Mouse (Mus musculus): ENCODE data around the gene Myo16. TPM values are rescaled to one million over a fixed set of nuclear protein-coding genes. Genes with fewer than 3 reads are reported as not detected.

The Myo16 gene
- total RNA-seq, 2 experiments from 2014 or later, result 7.4 to 9.1 TPM

DNA sequence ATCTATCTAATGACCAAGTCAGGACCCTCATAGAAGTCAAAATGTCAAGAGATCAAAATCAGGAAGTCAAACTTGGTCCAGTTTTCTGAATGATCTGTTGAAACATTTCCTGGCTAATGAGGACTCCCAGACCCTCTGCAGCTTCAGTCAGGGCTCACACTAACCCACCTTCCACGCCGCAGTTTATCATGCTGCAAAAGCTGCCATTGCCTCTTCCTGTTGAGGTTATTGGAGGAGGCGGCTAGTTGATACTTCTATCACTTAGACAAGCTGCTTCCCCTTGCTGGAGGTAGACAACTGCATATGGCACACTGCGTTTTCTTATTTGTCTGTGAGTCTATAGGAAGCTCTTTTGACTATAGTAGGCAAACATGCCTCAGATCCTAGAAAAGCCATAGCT, 116.4 kb downstream of the Myo16 start:
- intact Hi-C loops (cut with DNase I), result no loop called here
- DNase-seq (ENCODE audit: low spot score), result no peak

DNA sequence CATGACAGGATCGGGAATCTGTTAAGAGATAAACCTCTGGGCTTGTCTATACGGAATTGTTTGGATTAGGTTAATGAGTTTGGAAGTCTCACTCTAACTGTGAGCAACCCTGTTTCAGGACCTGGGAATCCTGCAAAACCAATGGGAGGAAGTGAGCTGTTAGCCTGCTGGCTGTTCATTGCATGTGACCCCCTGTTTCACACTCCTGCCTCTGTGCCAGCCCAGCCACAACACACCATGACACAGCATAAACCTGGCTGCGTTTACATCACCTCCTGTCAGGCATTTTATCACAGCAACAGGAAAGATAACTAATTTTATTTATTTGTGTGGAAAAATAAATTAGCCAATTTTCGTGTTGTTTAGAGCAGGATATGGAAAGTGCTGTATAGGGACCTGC, 138.9 kb downstream of the Myo16 start:
- intact Hi-C loops (cut with DNase I), result no loop called here
- DNase-seq (ENCODE audit: low spot score), result no peak

DNA sequence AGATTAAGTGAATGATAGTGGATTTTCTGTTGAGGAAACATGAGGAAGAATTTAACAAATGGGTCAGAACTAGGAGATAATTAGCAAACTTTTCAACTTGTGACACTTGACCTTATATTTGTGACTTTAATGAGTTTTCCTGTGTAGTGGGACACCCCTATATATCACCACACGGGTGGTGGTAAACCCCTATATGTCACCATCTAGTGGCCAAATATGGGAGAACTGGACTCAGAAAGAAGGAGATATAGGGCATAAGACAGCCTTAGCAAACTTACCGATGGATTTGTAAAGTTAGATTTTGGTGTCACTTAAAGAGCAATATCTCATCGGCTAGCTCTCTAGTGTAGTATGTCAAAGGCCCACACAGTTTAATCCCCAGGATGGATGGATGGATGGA, 147.1 kb downstream of the Myo16 start:
- no peak for DNase-seq (ENCODE audit: low spot score)
- intact Hi-C loops (cut with DNase I), result loop anchor here (2.0 to 5.0 kb wide), 3 partner anchors 68 to 324 kb away; partner anchors contain the start of genes Abhd13 and Lig4

DNA sequence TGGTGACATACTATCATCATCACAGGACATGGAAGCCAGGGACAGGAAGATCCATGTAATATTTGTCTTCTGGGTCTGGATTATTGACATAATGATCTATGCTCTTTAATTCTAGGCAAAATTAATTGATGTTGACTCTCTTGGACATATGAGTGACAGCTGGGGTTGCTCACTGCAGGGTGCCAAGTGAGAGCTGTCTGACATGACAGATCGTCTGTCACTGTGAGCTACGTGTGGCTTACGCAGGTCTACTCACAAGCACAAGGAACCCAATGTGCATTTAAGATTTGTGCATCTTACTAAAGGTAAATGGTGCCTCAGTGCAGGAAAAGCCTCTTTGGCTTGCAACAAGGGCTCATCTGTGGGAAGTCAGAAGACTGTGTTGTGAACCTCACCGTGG, 149.3 kb downstream of the Myo16 start:
- DNase-seq (ENCODE audit: low spot score), result no peak
- intact Hi-C loops (cut with DNase I), result loop anchor here (5.0 kb wide), 2 partner anchors 71 to 261 kb away; no protein-coding TSS in a partner anchor

DNA sequence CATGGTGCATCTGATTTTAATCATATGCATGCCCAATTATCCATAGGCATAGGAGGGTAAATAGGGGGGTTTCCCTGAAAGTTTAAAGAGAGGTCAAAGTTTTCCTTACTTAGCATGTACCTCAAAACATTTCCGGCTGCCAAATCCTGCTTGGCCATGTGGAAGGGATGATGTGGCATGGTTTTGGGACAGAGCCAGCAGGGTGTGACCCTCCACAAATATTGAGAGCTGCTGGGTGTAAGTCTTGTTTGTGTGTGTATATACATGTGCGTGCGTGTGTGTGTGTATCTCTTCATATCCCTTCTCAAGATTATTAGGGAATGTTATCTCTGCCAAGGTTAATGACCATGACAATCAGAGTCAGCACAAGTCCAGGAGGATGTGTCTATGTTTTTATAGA, 150.3 kb downstream of the Myo16 start:
- no peak for DNase-seq (ENCODE audit: low spot score)
- intact Hi-C loops (cut with DNase I), result loop anchor here (5.0 kb wide), 2 partner anchors 72 to 262 kb away; no protein-coding TSS in a partner anchor

DNA sequence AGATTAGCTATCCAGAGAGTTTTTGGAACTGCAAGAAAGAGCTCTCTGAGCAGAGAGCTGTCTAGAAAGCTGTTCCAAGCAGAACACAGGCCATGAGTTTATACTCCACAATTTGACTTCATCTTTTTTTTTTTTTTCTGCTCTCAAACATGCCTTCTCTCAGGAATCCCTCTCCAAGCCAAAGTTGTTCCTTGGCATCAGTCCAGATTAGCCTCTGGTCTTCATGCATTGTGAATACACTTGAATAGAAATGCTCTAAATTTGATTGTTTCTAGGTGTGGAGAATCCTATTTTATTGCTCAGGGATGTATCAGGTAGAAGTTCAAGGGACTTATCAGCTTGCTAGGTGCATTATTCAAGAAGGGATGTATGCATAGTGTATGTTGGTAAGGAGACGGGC, 151.0 kb downstream of the Myo16 start:
- no peak for DNase-seq (ENCODE audit: low spot score)
- intact Hi-C loops (cut with DNase I), result loop anchor here (5.0 kb wide), 2 partner anchors 72 to 262 kb away; no protein-coding TSS in a partner anchor

DNA sequence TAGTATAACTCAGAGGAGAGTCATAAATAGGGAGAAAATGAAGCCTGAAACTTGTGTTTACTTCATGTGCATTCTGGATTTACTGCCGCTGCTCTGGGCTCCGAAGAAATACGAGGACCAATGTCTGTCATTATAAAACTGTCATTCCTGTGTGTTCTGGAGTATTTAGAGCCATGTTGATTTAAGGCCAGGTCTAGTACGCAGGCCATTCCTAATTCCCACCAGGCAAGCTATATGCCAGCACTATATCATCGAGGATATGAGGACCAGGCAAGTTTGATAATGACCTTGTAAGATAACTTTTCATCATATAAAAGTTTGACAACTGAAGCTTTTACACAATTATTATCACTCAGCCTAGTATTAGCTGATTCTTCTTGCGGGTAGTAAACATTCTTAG, 153.6 kb downstream of the Myo16 start:
- DNase-seq (ENCODE audit: low spot score), result no peak
- intact Hi-C loops (cut with DNase I), result no loop called here

DNA sequence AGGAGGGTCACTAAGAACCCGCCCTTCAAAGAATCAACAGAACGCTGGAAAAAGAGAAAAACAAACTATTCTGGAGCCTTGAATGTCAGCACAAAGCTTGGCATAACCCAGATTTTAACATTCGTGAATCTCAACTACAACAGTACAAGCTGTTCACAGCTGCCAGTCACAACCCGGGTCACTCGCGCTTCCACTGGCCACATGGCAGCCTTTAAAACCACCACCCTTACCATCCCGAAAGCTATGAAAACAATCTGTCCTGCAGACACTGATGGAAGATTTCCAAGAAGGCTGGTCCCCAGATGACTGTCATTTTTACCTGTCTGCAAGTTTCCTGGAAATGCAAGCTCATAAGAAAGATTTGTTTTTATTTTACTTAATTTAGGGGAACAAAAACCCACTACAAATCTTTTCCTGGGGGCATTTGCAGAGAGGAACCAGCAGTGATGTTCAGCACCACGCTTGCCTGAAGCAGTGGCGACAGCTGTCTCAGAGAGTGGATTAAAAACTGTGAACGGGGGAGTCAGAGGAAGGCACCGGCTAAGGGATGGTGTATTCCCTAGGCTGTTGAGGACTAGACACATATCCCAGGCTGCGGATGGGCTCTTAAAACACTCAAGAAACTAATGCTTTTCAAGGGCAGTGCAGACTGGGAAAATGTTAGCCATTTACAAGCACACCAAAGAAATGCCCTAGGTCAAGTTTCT, 154.2 kb downstream of the Myo16 start:
- no peak for DNase-seq (ENCODE audit: low spot score)
- intact Hi-C loops (cut with DNase I), result no loop called here

DNA sequence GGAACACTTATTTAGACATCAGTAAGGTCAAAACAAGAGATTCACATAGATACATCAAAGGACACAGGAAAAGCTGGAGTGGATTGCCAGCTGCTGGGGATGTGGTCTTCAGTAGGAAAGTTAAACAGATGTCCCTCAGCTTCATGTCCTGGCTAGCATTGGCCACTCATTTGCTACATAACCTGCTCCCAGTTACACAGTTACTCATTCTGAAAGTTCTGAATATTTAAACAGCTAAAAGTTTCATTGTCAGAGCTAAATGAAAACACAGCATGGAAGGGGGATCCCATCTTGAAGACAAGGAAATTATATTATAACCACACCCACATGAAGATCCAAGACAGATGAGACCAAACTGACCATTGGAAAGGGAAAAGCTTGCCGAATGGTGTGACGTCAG, 156.8 kb downstream of the Myo16 start:
- intact Hi-C loops (cut with DNase I), result no loop called here
- DNase-seq (ENCODE audit: low spot score), result no peak

DNA sequence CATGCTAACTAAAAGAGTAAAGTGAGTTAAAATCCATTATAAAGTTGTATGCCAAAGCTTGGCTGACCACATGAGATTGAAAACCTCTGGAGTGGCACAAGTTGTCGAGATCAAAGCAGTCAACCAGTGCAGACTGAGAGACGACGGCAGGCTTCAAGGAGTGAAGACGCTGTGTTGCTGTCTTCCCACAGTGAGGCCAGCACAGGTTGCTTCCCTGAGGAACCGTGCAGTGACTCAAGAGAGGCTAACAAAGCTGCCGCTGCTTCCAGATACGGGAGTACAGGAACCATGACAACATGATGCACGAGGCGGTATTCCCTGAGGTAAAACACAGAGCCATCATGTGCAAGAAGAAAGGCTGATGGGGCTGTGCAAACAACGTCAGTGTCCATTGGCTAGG, 158.6 kb downstream of the Myo16 start:
- intact Hi-C loops (cut with DNase I), result no loop called here
- DNase-seq (ENCODE audit: low spot score), result no peak

DNA sequence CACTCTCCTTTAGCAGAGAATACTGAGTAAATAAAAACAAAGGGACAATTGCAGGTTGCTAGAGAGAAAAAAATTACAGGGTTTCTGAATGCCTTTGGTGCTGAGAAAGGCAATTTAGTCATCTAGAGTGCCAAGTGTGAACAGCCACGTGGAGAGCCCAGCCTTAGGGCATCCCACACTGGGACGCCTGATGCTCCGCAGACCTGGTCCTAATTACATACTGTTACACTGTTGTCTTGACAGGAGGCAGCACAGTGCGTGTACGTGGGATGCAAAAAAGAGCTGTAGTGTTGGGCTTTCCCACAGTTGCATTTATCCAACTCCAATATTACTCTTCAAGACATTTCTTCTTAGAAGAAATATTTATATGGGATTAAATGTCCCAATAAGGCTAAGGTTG, 162.5 kb downstream of the Myo16 start:
- DNase-seq (ENCODE audit: low spot score), result no peak

DNA sequence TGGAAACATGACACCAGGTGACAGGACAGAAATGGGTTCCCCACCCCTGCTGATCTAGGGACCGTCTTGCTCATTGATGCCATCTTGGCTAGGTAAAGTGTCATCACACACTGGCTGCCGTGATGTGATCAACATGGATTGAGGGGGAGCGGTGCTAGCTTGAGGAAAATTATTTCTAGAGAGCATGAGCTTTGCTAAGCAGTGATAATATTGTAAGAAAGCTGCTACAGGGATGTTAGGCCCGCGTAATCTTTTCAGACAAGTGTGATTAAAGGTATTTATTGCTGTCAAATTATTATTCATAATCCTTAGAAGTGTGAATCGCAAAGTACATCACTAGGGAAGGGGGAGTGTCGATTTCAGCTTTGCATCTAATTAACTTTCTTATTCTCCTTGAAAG, 164.4 kb downstream of the Myo16 start:
- intact Hi-C loops (cut with DNase I), result no loop called here
- no peak for DNase-seq (ENCODE audit: low spot score)

More for the DNA sequence above, 162.5 kb downstream of the Myo16 start:
- intact Hi-C loops (cut with DNase I), result no loop called here

DNA sequence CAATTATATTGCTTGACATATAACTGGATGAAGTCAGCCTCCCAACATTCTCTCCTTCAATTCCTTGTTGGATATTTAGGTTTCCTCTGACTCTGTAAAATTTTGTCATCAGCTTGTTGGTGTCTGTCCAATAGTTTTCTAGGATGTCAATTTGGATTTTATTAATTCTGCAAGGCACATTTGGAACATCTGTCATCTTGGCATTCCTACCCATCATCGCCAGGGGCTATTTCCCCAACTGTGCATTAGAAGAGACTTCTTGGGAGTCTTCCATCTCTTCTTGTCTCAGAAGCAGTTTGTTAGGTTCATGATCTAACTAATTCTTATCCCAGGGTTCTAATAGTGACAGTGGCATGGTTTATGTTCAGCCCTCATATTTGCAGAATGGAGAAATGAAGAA, 196.7 kb downstream of the Myo16 start:
- DNase-seq (ENCODE audit: low spot score), result no peak
- intact Hi-C loops (cut with DNase I), result no loop called here

DNA sequence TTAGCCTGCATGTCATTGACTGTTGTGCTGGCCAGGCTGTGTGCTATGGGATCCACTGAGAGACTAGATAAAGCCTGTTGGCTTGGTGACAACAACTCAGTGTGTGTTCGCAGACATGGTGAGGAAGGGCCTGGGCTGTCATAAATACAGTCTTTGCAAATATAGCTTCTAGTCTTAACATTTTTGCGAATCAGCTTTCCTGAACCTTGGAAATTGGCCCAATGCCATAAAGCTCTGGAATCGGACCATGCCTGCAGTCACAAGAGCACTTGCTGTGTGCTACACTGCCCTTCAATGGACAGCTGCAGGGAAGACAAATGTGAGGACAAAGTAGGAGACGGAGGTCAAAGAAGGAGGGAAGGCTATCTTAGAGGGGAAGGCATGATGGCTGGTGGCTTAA, 205.0 kb downstream of the Myo16 start:
- intact Hi-C loops (cut with DNase I), result no loop called here
- DNase-seq (ENCODE audit: low spot score), result no peak

DNA sequence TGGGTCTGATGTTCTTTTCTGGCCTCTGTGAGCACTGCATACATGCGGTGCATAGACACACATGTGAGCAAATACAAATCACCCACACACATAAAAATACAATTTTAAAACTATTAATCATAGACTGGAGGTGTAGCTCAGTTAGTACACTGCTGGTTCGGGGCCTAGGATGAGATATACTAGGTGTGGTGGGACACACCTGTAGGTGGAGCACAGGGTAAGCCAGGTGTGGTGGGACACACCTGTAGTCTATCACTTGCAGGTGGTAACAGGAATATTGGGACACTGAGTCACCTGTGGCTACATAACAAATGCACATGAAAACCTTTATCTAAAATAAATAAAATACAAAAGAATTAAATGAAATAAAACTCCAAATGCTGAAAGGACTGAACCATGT, 209.2 kb downstream of the Myo16 start:
- no peak for DNase-seq (ENCODE audit: low spot score)
- intact Hi-C loops (cut with DNase I), result no loop called here

DNA sequence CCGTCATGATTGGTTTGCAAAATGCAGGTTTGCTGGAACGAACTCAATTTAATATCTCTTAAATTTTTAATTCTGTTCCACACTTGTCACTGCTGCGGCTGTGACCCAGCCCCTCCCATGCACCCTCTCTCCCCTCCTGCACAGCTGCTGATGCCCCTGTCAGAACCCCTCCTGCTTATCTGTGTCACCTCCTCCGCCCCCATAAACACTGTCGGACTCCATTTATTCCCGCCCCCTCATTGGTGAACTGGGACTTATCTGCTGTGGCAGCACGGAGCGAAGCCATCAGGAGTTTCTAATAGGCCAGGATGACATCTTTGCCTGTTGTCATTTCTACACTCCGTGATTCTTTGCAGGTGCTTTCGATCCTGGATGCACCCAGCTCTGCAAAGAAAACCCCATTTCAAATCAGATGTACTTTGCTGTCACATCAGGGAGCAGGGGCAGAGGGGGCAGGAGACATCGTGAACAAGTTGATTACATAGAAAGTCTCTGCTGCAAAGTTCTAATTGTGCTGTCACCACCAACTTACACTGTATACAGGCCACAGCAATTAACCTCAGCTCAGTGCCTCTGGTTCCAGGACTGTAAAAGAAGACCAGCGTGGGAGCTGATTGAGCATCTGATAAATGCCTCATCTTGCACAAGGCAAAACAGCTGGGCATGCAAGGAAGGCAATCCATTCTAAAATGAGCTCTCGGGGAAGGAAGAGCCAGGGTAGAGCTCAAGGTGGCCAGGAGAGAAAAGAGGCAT, 210.1 kb downstream of the Myo16 start:
- intact Hi-C loops (cut with DNase I), result no loop called here
- no peak for DNase-seq (ENCODE audit: low spot score)

DNA sequence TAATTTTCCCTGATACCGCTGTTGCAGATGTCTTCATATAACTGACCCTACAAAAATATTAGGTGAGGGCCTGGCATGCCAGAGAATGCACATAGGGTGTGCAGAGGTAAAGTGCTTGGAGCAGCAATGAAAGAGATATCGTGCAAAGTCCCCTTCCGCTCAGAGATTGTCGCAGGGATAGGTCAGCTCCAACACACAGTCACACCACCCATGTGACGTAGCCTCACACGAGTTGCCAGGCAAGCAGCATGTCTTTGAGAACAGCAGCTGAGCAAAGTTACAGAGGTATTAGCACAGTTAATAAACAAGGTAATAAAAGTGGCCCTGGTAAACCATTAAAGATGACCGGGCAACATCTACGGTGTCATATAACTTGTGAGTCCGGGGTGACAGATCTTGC, 212.4 kb downstream of the Myo16 start:
- DNase-seq (ENCODE audit: low spot score), result no peak
- intact Hi-C loops (cut with DNase I), result no loop called here

DNA sequence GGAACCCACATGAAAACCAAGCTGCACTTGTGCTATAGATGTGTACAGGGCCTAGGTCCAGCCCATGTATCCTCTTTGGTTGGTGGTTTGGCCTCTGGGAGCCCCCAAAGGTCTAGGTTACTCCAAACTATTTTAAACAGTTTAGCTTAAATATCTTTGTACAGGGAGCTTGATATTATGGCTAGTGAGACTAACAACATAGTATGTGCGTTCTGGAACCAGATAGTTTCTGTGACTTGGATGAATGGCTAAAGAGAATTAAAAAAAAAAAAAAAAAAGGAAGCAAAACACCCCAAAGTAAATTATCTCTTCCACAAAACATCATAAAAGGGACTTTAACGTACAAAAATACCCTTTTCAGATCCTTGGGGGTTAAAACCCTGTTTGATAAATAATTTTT, 218.9 kb downstream of the Myo16 start:
- intact Hi-C loops (cut with DNase I), result no loop called here
- no peak for DNase-seq (ENCODE audit: low spot score)

DNA sequence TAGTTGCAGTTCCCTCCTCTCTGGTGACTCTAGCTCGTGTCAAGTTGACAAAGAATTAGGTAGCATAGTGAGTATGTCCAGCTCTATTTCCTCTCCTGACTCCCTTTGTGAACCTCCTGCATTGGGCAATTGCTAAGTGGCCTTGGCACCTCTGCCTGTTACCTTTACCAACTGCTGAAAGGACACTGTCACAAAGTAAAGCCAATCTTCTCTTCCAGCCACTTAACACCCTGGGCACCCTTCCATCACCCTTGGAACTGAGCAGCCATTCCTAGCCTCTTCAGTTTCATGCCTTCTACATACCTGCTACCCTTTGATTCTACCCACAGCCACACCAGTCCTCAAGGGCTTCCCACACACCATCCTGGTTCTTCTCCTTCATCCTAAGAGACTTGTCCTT, 233.4 kb downstream of the Myo16 start:
- intact Hi-C loops (cut with DNase I), result no loop called here
- DNase-seq (ENCODE audit: low spot score), result peak; percentile 9

DNA sequence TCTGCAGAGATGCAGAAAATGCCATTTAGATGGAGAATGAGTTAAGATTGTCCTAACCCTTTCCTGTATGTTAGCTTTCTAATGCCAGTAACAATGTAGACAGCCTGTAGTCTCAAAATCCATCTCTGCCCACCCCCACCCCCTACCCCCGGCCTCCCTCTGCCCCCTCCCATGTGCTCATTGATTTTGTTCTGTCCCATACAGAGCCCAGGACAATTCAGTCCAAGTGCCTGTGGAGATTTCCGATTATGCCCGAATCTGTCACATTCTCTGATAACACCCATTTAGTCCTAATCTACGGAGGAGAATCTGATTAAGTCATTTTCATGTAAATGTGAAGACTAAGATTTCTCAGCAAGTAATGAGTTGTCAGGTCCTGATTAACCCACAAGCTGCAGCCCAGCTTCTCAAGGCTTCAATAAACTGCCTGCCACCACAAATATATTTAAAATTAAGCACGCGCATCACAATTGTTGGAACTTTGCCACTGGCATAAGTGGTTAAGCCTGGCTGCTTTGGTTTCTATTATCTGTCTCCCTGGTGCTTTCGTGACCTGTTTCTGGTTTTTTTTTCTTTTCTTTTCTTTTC, 237.5 kb downstream of the Myo16 start:
- no peak for DNase-seq (ENCODE audit: low spot score)
- intact Hi-C loops (cut with DNase I), result no loop called here

DNA sequence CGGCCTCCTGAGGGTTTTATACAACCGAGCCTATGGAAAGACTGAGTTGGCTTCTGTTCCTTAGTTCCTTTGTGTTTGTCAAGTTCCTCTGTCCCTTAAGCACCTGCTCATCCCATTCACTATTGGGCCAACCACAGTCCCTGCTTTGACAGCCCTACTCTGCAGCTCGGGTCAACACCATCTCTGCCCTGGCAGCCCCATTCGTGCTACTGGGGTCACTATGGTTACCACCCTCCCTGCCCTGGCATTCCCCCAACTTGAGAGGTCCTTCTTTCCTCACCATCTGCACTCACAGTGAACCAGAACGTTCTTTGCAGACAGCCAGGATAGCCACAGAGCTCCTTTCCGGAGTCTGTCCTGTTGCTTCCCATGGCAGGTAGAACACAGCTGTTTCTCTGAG, 238.2 kb downstream of the Myo16 start:
- DNase-seq (ENCODE audit: low spot score), result no peak
- intact Hi-C loops (cut with DNase I), result no loop called here

Data from heart, postnatal 25 days (tissue).